Mouse (Mus musculus) adrenal gland, adult 18-20 months (tissue): ENCODE measurements at regions not wholly inside any gene's neighbourhood (a gene's known extent, or its start where the extent isn't known, plus 50 kb on each side); places are given as distances from the start of the nearest gene placed in this dataset.

Experiments used
- DNase-seq, 2 experiments: peaks; one replicate each; pipeline ENCODE4 v3.0.0; 2021 to 2022; ENCODE audit warnings: low spot score in 2 of 2

DNA sequence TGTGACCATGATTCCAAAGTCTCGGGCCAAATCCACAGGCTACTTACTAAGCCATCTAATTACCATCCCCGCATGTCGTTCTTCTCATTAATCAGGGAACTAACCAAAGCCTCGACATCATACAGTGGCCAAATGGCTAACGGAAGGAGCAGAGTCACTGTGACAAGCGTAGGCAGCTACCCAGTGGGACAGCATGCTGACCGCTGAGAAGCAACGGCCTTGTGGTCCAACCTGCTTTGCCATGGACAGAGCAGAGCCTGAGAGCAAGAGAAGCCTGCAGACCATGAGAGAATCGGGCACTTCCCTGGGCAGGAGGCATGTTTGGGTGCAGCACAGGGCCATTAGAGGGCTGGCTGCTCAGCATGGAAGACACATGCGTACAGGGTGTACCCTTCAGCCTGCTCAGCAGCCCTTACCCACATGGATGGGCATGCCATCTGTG is 268.5 kb upstream of the Atp2b1 start:
- no peak for DNase-seq

DNA sequence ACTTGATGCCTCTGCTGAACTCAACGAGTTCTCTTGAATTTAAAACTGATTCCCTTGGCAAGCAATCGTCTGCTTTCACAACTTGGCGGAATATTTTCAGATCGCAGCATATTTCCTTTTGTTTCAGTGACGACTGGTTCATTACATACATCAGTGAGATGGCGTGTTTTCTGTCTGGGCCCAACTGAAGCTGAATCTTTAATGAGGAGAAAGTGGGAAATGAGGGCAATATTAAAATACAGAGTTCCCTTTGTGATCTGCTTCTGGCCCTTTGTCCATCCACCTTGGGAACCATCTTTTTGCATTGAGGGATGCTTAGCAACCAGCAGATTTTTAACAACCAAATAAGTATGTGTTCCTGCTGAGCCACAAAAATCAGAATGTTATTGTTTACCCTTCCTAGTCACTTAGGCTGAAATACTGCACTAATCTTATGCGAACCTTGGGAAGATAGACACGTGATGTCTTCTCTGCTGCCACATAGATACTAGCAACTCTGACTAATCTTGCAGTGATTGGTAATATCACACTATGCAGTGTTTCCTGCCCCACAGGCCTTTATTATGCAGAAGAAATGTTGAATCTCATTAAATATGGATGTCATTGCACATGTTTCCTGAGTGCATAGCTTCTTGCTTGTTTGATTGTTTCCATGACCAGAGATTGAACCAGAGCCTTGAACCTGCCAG is 267.8 kb upstream of the Atp2b1 start:
- no peak for DNase-seq

DNA sequence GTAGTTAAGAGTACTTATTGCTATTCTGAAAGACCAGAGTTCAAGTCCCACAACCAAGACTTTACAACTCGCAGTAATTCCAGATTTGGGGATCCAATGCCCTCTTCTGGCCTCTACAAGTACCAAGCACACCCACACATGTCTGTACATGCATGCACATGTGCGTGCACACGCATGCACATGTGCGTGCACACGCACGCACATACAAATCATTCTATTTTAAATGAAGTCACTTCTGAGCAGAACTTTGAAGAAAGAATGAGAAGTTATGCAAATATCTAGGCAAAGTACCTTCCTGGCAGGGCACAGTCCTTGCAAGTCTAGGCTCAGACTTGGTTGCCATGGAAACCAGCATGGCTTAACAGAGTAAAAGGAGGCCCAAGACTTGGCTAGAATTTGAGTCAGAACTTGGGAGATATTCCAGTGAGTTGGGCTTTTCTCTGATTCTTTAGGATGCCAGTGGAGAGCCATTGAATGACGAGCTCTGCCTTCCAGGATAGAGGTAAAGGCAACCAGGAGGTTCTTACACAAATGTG is 265.4 kb upstream of the Atp2b1 start:
- DNase-seq, result no peak

DNA sequence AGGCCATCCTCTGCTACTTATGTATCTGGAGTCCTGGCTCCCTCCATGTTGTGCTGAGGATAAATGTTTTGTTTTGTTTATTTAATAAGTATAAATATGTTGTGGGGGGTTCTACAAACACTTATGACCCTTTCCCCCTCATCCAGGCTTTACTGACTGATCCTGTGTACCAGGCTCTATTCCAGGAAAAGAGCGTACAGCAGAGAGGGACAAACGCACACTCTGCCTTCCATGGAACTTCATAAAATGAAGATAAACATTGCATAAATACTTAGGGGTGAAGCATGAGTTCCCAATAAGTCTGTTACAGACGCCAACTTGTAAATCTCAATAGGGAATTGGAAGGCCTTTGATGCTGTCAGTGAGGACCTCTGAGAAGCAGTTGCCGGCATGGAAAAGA is 263.7 kb upstream of the Atp2b1 start:
- DNase-seq, result no peak

DNA sequence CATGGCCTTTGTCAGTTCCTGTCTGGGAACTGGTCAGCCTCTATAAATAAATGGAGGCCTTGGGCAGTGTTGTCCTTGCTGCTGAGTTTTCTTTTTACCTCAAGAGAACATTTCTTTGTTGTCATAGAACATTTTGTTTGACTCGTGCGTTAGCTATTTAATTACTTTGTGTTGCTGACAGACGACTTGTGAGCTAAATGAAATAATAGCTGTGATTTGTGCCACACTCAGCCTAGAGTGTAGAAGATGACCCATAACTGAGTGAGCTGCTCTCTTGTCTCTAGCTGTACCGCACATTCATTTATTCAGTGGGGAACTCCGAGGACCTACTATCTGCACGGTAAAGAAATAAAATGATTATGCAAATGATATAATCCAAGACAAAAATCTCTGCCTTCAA is 263.1 kb upstream of the Atp2b1 start:
- DNase-seq, result no peak

DNA sequence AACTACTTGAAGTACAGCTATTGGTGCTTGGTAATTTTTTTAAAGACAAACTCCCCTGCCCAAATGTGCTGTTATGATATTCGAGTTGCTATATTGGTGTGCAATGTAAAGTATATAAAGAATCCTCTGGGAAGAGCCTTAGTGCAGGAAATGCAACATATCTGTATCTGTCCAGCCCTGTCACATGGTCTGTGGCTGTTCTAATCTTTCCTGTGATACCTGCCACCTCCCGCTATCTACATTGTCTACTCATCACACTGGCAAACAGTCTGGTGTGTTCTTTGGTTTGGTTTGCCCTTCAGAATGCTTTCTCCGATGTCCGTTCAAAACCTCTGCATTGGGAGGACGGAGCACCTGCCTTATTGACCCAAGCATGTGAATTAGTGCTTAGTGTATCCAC is 262.6 kb upstream of the Atp2b1 start:
- DNase-seq, result no peak

DNA sequence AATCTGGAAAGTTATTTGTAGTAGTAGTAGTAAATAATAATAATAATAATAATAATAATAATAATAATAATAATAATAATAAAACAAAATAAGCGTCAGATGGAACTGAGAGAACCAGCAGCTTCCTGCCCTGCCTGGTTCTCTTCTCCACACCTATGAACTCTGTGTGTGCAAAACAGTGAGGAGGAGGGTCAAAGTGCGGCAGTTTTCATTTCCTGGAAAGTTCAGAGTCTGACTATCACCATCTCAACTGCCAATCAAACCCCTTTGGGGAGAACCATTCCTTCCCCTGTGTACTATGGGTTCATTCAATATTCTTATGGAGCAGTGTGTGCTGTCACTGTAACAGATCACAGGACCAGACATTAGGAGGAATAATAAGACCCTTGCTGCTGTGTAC is 262.1 kb upstream of the Atp2b1 start:
- DNase-seq, result no peak

DNA sequence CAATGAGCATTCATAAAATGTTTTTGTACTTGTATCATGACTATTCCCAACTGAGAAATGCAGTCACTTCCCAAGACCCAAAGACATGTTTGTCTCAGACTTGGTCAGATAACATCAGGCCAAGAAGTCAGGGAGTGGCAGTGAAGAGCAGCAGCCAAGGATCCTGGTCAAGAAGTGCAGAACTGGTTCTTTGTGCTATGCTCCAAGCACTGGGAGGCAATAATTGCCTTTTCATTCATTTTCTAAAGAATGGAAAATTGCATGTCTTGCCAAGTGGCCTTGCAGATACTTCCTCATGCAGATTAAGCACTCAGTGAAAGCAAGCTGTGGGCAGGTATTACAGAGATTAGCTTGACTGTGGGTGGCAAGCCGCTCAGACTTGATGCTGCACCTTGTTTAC is 253.5 kb upstream of the Atp2b1 start:
- DNase-seq, result no peak

DNA sequence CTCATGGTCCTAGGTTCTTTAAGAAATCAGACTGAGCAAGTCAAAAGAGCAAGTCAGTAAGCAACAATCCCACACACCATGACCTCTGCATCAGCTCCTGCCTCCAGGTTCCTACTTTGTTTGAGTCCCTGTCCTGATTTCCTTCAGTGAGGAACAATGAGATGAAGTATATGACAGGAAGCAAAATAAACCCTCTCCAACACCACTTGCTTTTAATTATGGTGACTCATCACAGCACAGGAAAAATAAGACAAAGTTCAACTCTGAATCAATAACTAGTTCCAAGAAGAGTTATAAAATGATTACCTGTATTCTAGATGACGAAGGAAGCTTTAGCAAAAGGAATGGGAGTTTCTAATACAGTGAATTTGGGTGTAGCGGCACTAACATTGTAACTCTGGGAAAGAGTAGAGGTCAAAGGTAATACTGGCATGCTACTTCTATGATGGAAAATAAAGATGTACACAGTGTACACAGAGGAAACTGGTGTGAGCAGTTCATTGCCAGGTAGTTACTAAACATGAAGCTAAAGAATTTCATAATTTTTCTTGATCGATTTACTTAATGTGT is 248.2 kb upstream of the Atp2b1 start:
- no peak for DNase-seq

DNA sequence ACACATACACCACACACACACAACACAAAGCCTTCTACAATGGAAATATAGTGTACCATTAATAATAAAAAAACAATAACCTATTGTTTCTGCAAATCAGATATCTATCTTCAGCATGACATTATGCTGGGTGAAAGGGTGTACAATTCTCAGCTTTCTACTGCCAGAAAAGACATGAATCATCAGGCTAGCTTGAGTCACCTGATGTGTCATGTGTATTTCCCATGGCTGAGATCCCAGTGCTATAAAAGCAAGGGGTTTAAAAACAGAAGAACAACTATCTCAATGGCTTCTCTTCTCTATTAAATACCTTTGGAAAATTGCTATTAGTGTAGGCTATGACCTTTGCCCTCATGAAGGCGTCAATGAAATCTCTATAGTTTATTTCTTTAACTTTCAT is 246.5 kb upstream of the Atp2b1 start:
- no peak for DNase-seq

DNA sequence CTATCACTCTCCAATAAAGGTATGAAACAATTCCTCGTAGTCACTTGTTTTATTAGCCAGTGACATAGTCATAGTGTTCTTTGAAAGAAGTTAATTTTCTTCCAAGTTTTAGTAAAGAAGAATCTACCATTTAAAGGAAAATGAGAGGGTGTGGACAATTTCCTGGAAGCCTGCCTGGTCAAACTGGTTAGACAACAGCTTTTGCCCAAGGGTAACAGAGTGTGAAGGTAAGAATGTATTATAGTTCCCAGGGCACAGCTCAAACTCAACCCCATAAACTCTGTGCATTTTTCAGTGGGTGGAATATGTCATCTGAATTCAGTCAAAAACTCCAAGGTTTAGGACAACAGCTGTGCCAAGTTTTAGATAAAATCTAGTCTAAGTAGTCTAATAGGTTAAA is 240.1 kb upstream of the Atp2b1 start:
- DNase-seq, result no peak

DNA sequence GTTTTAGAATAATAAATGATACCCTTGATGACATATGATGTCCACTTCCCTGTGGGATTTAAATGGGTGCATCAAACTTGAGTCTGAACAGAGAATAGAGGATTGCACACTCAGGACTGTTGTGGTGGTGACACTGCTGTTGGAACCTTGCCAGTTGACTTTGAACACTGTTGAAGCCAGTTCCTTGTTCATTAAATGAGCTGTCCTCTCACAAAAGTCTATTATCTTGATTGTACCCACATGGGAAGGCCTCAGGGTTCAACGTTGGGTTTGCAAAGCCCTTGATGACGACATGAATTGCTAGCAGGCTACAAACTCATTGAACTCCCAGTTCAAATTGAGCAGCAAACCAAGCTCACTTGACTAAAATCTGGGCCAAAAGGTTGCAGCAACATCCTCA is 237.3 kb upstream of the Atp2b1 start:
- no peak for DNase-seq

DNA sequence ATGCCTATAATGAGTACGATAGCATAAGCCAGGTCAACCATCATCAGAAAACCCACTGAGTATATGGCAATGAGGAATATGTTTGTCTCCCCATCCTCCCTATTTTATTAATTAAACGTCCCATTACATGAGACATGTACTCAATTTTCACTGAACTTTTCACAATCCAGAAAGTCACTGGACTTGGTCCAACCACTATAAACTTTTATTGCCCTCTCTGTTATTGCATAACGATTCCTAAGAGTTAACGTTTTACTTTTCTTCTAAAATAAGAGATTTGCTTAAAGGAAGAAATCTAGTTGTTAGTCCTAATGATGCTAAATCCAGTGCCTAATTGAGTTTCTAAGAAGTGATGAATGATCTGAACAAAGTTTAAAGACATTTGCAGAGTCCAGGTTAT is 236.0 kb upstream of the Atp2b1 start:
- DNase-seq, result no peak

DNA sequence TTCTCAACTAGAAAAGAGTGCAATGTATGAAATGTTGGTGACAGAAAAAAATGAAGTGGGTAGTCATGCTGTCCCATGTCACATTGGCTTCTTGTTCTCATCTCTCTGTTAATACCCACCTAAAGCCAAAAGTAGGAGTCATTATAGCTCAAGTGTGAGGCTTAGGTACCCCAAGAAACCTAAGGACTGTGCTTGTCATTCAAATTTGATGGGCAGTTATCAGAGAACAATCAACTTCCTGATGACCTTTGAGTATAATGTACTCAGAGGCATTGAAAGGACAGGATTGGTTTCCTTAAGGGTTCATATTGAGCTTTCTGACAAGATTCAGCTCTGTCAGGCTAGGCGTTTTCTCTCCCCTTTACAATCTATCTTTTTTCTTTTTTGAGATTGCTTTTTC is 231.8 kb upstream of the Atp2b1 start:
- no peak for DNase-seq

DNA sequence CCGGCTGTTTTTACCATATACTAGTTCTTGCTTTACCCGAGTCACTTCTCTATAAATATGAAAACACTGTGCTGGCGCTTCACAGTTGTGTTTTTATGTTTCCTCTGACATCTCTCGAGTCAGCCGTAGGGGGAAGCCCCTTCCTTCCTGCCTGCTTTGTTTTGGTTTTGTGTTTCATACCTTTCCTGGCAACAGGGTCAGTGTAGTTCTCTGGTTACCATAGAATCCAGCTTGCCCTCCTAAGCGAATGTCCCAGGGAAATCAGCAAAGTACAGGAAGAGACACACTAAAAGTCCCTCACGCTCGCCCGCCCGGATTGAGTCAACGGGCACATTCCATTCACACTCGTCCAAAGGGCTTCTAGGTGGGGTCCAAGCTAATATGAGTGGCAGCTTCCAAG is 230.0 kb upstream of the Atp2b1 start:
- no peak for DNase-seq

DNA sequence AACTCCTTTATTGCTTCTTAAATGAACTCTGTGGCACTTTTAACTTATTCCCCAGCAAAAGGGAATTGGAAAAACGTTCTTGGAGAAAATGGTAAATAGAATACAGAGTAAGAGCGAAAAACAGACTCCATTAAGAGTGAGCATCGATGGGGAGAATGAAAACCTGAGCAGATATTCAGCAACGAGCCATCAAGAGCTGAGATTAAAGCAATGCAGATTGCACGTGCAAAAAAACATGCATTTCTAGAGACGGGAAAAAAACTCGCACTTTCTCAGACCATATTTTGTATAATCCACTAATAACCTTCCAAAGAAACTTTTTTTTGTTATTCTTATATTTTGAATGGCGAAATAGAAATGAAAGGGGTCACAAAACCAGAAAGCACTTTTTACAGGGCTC is 229.5 kb upstream of the Atp2b1 start:
- no peak for DNase-seq

DNA sequence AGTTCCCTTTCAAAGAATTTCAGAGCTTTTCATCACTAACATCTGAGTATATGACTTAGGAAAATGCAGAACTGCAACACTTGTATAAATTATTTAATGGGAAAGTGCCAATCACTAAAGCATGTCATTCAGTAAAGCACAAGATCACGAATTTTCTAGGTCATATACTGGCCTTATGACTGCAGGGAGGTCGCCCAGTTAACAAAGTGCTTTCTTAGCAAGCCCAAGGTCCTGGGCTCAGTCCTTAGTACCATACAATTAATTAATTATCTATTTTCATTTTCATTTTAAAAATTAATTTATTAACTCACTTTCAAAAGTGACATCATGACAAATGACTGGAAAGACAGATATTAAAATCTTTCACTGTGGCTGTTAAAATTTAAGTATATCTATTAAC is 228.5 kb upstream of the Atp2b1 start:
- no peak for DNase-seq

DNA sequence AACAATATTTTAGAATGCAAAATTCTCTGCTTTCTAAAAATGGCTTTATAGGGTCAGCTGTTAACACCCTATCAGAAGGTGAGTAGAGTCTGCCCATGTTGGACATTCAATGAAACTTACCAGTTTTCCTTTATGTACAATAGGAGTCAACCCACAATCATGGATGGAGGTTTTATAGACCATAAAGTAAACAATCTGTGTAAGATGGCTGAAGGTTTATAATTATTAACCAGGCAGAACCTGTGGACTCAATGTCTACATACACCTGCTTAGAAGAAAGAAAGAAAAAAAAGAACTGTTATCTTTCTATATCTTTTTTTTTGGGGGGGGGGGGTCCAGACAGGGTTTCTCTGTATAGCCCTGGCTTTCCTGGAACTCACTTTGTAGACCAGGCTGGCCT is 227.8 kb upstream of the Atp2b1 start:
- no peak for DNase-seq

DNA sequence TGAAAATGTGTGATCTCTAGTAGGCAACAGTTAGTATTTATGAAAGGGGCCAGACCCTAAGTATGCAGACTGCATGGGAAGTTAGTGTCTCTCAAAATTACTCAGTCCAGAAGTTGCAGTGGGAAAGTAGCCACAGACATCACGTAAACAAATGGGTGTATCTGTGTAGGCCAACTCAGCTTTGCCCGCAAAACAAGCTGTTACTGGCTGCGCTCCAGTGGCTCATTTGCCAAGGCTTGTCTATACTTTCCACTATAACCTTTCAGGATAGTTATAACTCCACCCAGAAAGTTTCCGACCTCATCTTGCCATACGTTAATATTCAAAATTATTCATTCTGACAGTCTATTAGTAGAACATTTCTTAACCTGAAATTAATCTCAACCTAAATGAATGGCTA is 222.4 kb upstream of the Atp2b1 start:
- no peak for DNase-seq

DNA sequence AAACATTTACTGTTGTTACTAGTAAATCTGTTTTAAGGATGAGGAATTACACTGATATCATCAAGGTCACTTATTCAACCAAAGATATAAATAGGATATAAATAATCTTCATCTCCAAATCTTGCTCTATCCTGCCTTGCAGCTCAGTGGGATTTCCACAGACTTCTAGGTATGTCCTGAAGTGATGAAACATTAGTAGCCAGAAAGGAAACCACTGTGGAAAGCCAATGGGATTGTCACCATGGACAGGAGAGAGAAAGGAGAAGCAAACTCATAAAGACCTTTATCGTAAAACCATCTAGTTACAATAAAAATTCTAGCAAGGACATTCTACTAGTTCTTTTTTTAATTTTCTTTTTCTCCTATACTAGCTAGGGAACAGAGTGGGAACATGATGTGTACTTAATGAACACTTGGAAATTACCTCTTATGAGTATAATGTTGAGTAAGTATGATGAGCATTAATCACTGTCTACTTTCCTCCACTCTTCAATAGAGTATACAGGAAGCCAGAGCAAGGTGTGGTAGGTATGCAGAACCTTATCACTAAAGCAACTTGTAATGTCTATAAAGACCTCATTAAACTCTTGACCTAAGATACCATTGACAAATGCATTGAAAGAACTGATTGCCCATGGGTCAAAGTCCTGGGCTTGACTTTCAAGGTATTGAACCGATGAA is 219.4 kb upstream of the Atp2b1 start:
- no peak for DNase-seq

DNA sequence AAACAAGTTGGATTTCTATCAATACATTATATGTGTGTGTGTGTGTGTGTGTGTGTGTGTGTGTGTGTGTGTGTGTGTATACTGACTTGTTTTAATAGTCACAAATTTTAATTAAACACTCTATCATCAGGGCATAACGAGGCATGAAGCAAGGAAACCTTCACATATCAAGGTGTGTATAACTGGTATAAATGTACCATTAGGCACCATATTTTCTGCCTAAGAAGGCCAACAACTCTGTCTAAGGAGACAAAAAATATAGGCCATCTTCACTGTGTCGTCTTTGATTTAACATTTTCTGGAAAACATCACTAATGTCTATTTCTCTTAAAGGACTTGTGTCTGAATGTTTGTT is 218.9 kb upstream of the Atp2b1 start:
- no peak for DNase-seq

DNA sequence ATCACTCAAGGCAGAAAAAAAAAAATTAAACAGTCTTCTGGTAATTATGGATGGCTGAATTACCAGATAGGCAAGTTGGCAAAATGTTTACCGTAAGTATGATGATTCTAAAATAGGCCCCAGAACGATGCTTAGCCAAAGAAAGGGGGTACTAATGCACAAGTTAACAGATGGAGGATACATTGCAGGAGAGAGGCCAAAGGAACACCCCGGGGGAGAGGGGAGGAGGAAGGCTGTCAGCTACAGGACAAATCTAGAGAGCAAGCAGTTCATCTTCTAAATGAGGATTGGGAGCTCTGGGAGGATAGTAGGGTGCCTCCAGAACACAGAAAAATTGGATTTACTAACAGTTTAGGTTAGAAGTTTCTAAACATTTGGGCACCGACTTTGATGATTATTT is 216.3 kb upstream of the Atp2b1 start:
- no peak for DNase-seq

DNA sequence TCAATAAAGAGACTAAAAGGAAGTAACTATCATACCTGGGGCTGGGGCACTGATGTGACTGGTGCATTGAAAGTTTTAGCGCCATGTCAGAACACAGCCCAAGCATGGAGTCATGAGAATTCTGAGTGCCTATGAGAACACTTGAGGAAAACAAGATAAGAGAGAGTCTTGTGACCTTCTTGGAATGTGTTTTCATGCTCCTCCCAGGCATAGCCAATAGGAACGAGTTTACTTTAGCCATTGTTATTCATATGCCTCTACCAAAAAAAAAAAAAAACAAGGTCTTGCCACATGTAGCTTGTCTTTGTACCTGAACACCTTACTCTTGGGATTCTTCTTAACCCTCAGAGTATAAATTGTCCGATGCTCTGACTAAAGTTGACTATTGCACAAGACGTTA is 214.6 kb upstream of the Atp2b1 start:
- no peak for DNase-seq
